Mouse (Mus musculus): ENCODE data around the gene Cers6.

DNA sequence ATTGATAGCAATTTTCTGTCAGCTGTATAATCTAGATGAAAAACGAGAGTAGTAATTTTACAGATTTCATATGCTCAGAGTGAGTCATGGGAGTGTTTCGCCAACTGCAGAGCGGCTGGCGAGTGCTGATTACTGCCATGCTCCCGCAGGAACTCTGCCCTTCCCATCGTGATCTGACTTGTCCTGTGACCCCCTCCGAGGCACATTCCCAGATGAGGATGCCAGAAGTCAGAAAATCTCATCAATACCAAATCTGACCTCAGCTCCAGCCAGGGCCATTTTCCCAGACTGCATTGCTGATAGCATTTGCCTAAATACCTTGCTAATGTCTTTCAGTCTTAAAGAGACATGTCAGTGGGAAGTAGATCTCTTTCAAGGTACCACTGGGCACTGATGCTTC lies 187.9 kb downstream of the Cers6 start:
- TF ChIP-seq CTCF (IDR thresholded peaks at IDR 0.05), result no peak
- no peak for TF ChIP-seq POLR2A (IDR thresholded peaks at IDR 0.05; ENCODE audit: insufficient read depth, low read depth, low read length)
- no peak for TF ChIP-seq EP300 (IDR thresholded peaks at IDR 0.05; ENCODE audit: insufficient read depth, low read depth, low read length)
